Mouse (Mus musculus): Measurements from ENCODE around the gene Mrpl20.

DNA sequence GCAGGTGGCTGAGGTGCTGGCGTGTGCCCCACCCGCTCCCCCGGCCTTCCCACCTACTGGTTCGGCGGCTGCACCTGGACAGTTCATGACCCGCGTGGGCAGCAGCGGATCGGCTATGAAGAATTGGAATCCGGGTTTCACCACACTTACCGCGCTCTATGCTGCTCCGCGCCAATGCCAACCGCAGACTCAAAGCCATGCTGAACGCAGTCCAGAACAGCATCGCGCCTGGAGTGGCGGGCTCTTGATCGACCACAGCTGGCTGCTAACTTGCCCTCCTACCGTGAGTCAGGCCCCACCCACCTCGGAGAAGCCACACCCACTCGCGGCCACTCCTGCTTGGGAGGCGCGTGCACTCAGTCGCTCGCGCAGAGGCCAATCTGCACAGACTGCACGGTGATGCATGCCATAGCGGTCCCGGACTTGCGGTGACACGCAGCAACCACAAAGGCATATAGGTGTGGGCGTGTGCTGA, 28.4 kb upstream of the Mrpl20 start, which contains the start of gene Vwa1:
- no peak for TF ChIP-seq CTCF (IDR thresholded peaks at IDR 0.05; ENCODE audit: borderline replicate concordance, control insufficient read depth, extremely low read depth, insufficient read depth, low read length, poor library complexity)
- TF ChIP-seq POLR2A (IDR thresholded peaks at IDR 0.05; ENCODE audit: control insufficient read depth, extremely low read depth, insufficient read depth, low read length, poor library complexity): no peak

All from thymus, adult 2 months (tissue).